Mouse (Mus musculus): Measurements from ENCODE around the gene Dlg5.

- no peak for TF ChIP-seq POLR2A (IDR thresholded peaks at IDR 0.05; ENCODE audit: borderline replicate concordance, extremely low read depth, insufficient read depth, insufficient read length, poor library complexity, severe bottlenecking)
- TF ChIP-seq CTCF (IDR thresholded peaks at IDR 0.05; ENCODE audit: borderline replicate concordance, extremely low read depth, insufficient read depth, insufficient read length), result no peak
Measured at GRCm38 (mm10) chr14:24293631-24294030, 47.9 kb upstream of the Dlg5 start.

Data from brain, embryonic 14.5 days (tissue).